Mouse (Mus musculus) hematopoietic stem cell, adult 5-6 weeks (primary cell): ENCODE results near the gene Lrch3. TPM values are rescaled to one million over a fixed set of nuclear protein-coding genes. Genes with fewer than 3 reads are reported as not detected.
"Not testable (repeated sequence)": the region's sequence is repeated elsewhere in the genome, so short reads cannot be mapped to it uniquely, and the experiment has no call there.

Experiments used
- ATAC-seq, 2 experiments: fragments of 125-278 bp in 1 of 2; replicated peaks in 1 of 2; 2 replicates each; pipeline ENCODE4 v1.8.0; 2016 to 2017; ENCODE audit warnings: inconsistent platforms in 2 of 2, mild to moderate bottlenecking in 2 of 2, moderate number of reproducible peaks in 2 of 2, low read depth in 1 of 2, moderate TSS enrichment in 1 of 2; ENCODE audit not compliant: low FRiP score in 2 of 2, poor library complexity in 2 of 2, severe bottlenecking in 2 of 2, insufficient read depth in 1 of 2, low TSS enrichment in 1 of 2
- total RNA-seq: library from RNA; stranded (forward); fragments of 172-1452, 232-1000 nt; gene quantifications from 2 replicates; pipeline ENCODE4 v1.2.3, GENCODE M21; 2017

The Lrch3 gene
- total RNA-seq, 1 experiment from 2014 or later, result 24.5 TPM

GRCm38 (mm10) chr16:33058656-33059055, 144.8 kb downstream of the Lrch3 start:
- not testable (repeated sequence) for ATAC-seq

- ATAC-seq, result no peak
Observed at GRCm38 (mm10) chr16:33059471-33059870, 145.6 kb downstream of the Lrch3 start.

GRCm38 (mm10) chr16:33060926-33061325, 147.0 kb downstream of the Lrch3 start:
- ATAC-seq, result no peak

GRCm38 (mm10) chr16:33061400-33061799, 147.5 kb downstream of the Lrch3 start:
- ATAC-seq, result no peak

GRCm38 (mm10) chr16:33062024-33062681, 148.3 kb downstream of the Lrch3 start, which contains the start of gene Lmln:
Gene Lmln (plus strand): TSS chr16:33062521.
- ATAC-seq, result peak; percentile 83 to 93

GRCm38 (mm10) chr16:33062682-33063131, 148.8 kb downstream of the Lrch3 start:
- ATAC-seq, result peak in 1 of 2 experiments; percentile 14; a peak in 1 of 4 replicates

GRCm38 (mm10) chr16:33063267-33063666, 149.4 kb downstream of the Lrch3 start:
- ATAC-seq, result no peak

- no peak for ATAC-seq
Observed at GRCm38 (mm10) chr16:33064636-33065035, 150.7 kb downstream of the Lrch3 start.

Other genes starting within 250 kb of the Lrch3 start
- gene Muc4, start 178.2 kb upstream of the Lrch3 start, total RNA-seq, result not detected in 2 replicates
- gene Muc20, start 116.7 kb upstream of the Lrch3 start, total RNA-seq, result not detected in 2 replicates
- gene Smbd1, start 103.6 kb upstream of the Lrch3 start, total RNA-seq, result not detected in 2 replicates
- gene Fyttd1, start 36.6 kb upstream of the Lrch3 start, total RNA-seq, result 73.0 and 86.8 TPM in 2 replicates
- 12.9 and 16.2 TPM in 2 replicates for gene Rubcn, start 36.3 kb upstream of the Lrch3 start, total RNA-seq
- 0.79 and 3.3 TPM in 2 replicates for gene Iqcg, start 142.1 kb downstream of the Lrch3 start, total RNA-seq
- 1,452 and 2,432 TPM in 2 replicates for gene Rpl35a, start 142.4 kb downstream of the Lrch3 start, total RNA-seq
- 1.5 and 7.9 TPM in 2 replicates for gene Lmln, start 148.4 kb downstream of the Lrch3 start, total RNA-seq